Mouse (Mus musculus): ENCODE measurements around the gene Slc16a3. TPM values are rescaled to one million over a fixed set of nuclear protein-coding genes. Genes with fewer than 3 reads are reported as not detected.

Gene Slc16a3
- polyA plus RNA-seq, 2 experiments: 36.4 to 69.5 TPM

DNA sequence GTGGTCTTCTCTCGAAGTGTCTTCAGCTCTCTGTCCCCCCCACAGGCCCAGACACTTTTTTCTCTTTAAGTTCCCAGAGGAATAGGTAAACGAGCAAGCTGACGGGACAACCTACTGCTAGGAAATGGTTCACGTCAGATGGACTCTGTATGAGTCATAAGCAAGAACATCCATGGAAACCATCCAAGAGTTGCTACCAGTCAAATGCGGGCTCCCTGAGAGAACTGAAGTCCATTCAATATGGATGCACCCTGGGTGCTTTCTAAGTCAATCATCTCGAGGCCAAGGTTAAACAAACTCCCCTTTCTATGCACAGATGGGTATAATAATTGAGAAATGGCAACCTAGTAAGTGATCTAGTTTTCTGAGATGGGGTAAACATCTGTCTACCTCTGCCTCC, 25.0 kb downstream of the Slc16a3 start:
- peaks cover 95% of the 10 kb centered on the region for H3K36me3 ChIP-seq (ENCODE audit: control insufficient read depth, insufficient read depth, low read length)
- H3K4me2 ChIP-seq (replicated peaks; ENCODE audit: low read depth, low read length, severe bottlenecking): no peak overlapping the region
- no peak overlapping the region for H3K4me3 ChIP-seq (replicated peaks; ENCODE audit: low read length)
- no peak overlapping the region for H3K9ac ChIP-seq (ENCODE audit: low read depth, low read length, severe bottlenecking)
- ATAC-seq (ENCODE audit: low FRiP score, low read depth): no peak
- H3K9me3 ChIP-seq (ENCODE audit: control insufficient read depth, low read length): no peaks in the 10 kb centered on the region
- H3K27me3 ChIP-seq (ENCODE audit: control insufficient read depth, insufficient read depth, low read length): no peaks in the 10 kb centered on the region
- no peaks in the 10 kb centered on the region for H3K4me1 ChIP-seq (ENCODE audit: control insufficient read depth, insufficient read depth, low read length)
- no peak for TF ChIP-seq POLR2A (IDR thresholded peaks at IDR 0.05; ENCODE audit: borderline replicate concordance, extremely low read depth, insufficient read depth, insufficient read length)
- WGBS: 87% methylated on average over 6 of the region's 6 CpGs
- H3K27ac ChIP-seq (replicated peaks; ENCODE audit: low read depth, low read length): no peak overlapping the region
- DNase-seq (ENCODE audit: low spot score): no peak

GRCm38 (mm10) chr11:120979711-120980426, 31.6 kb downstream of the Slc16a3 start:
- no peaks in the 10 kb centered on the region for H3K4me1 ChIP-seq (ENCODE audit: control insufficient read depth, insufficient read depth, low read length)
- no peak for ATAC-seq (ENCODE audit: low FRiP score, low read depth)
- WGBS: 84% methylated on average over 8 of the region's 8 CpGs
- H3K36me3 ChIP-seq (ENCODE audit: control insufficient read depth, insufficient read depth, low read length): peaks cover 88% of the 10 kb centered on the region
- TF ChIP-seq POLR2A (IDR thresholded peaks at IDR 0.05; ENCODE audit: borderline replicate concordance, extremely low read depth, insufficient read depth, insufficient read length): no peak
- no peak overlapping the region for H3K27ac ChIP-seq (replicated peaks; ENCODE audit: low read depth, low read length)
- no peak for DNase-seq (ENCODE audit: low spot score)
- no peaks in the 10 kb centered on the region for H3K27me3 ChIP-seq (ENCODE audit: control insufficient read depth, insufficient read depth, low read length)
- H3K4me3 ChIP-seq (replicated peaks; ENCODE audit: low read length): no peak overlapping the region
- no peaks in the 10 kb centered on the region for H3K9me3 ChIP-seq (ENCODE audit: control insufficient read depth, low read length)
- H3K9ac ChIP-seq (ENCODE audit: low read depth, low read length, severe bottlenecking): no peak overlapping the region
- no peak overlapping the region for H3K4me2 ChIP-seq (replicated peaks; ENCODE audit: low read depth, low read length, severe bottlenecking)

DNA sequence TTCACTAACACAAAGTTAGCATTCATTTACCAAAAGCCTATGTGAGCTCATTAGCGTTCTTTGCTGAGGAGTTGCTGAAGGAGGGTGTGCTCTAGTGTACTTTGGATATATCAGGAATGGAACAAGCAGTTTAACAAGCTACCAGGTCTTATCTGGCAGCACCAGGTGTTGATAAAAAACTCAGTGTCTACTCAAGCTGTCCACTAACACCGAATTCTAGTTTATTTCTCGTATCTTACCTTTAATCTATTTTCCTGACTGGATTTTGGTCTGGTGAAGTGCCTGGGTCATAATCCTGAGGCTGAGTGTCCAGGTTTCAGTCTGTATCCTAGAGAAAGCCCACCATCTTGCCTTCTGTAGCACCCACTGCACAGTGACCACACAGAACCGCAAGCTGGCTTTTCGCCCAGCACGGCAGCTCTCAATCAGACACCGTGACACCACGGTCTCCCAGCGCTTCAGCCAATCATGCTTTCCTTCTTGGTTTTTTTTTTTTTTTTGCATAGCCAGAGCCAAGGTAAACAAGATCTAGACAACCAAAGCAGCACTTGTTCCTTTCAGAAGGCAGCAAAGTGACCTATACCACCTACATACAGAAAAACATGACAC, 32.3 kb downstream of the Slc16a3 start:
- peaks cover 87% of the 10 kb centered on the region for H3K36me3 ChIP-seq (ENCODE audit: control insufficient read depth, insufficient read depth, low read length)
- no peak for ATAC-seq (ENCODE audit: low FRiP score, low read depth)

DNA sequence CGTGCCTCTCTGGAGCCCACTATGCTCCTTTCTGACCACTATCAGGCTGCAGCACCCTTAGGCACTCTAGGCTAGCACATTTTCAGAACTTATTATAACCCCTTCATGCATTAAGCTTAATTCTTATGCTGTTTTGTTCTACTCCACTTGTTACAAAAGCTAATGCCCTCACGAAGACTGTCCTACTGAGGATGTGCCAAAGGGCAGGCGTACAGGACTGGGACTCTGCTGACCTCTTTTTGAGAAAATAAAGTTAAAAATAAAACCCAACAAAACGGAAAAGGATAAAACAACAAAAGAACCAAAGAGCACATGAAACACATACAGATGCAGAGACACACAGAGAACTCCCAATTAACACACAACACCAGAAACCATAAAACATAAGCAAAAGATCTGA, 33.4 kb downstream of the Slc16a3 start:
- DNase-seq (ENCODE audit: low spot score) (no peak), ATAC-seq (ENCODE audit: low FRiP score, low read depth) (no peak)
- Histone ChIP-seq H3K4me1 (ENCODE audit: control insufficient read depth, insufficient read depth, low read length) (no peaks in the 10 kb centered on the region), H3K27me3 (ENCODE audit: control insufficient read depth, insufficient read depth, low read length) (no peaks in the 10 kb centered on the region), H3K9me3 (ENCODE audit: control insufficient read depth, low read length) (no peaks in the 10 kb centered on the region), H3K4me3 (replicated peaks; ENCODE audit: low read length) (no peak overlapping the region), H3K27ac (replicated peaks; ENCODE audit: low read depth, low read length) (no peak overlapping the region), H3K4me2 (replicated peaks; ENCODE audit: low read depth, low read length, severe bottlenecking) (no peak overlapping the region), H3K36me3 (ENCODE audit: control insufficient read depth, insufficient read depth, low read length) (peaks cover 89% of the 10 kb centered on the region), H3K9ac (ENCODE audit: low read depth, low read length, severe bottlenecking) (no peak overlapping the region)
- WGBS: 92% methylated on average over 4 of the region's 4 CpGs
- TF ChIP-seq POLR2A (IDR thresholded peaks at IDR 0.05; ENCODE audit: borderline replicate concordance, extremely low read depth, insufficient read depth, insufficient read length): no peak

More for the DNA sequence above, 32.3 kb downstream of the Slc16a3 start:
- 86% methylated on average over 9 of the region's 9 CpGs for WGBS
- DNase-seq (ENCODE audit: low spot score): no peak
- Histone ChIP-seq H3K4me3 (replicated peaks; ENCODE audit: low read length) (no peak overlapping the region), H3K9ac (ENCODE audit: low read depth, low read length, severe bottlenecking) (no peak overlapping the region), H3K9me3 (ENCODE audit: control insufficient read depth, low read length) (no peaks in the 10 kb centered on the region), H3K27ac (replicated peaks; ENCODE audit: low read depth, low read length) (no peak overlapping the region), H3K4me1 (ENCODE audit: control insufficient read depth, insufficient read depth, low read length) (no peaks in the 10 kb centered on the region), H3K27me3 (ENCODE audit: control insufficient read depth, insufficient read depth, low read length) (no peaks in the 10 kb centered on the region), H3K4me2 (replicated peaks; ENCODE audit: low read depth, low read length, severe bottlenecking) (no peak overlapping the region)
- no peak for TF ChIP-seq POLR2A (IDR thresholded peaks at IDR 0.05; ENCODE audit: borderline replicate concordance, extremely low read depth, insufficient read depth, insufficient read length)

DNA sequence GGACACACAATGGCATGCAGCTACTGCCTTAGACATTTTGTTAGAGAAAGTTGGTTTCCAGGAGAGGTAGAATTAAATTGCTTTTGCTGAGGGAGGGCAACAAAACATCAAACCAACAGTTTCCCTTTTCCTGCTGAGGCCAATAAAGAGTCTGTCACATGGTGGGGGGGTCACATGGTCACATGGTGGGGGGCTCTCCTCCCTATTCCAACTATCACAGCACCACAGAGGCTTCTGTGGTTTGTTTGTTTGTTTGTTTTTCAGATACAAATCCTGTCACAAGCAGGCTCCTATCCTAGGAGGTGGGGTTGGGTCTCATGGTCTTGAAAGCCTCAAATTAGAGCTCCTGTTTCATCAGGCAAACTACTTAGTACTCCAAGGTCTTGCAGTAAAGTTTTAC, 34.2 kb downstream of the Slc16a3 start:
- ATAC-seq (ENCODE audit: low FRiP score, low read depth) (no peak), DNase-seq (ENCODE audit: low spot score) (no peak)
- H3K4me2 ChIP-seq (replicated peaks; ENCODE audit: low read depth, low read length, severe bottlenecking): no peak overlapping the region
- H3K9ac ChIP-seq (ENCODE audit: low read depth, low read length, severe bottlenecking): no peak overlapping the region
- no peaks in the 10 kb centered on the region for H3K4me1 ChIP-seq (ENCODE audit: control insufficient read depth, insufficient read depth, low read length)
- no peak overlapping the region for H3K4me3 ChIP-seq (replicated peaks; ENCODE audit: low read length)
- no peaks in the 10 kb centered on the region for H3K27me3 ChIP-seq (ENCODE audit: control insufficient read depth, insufficient read depth, low read length)
- peaks cover 85% of the 10 kb centered on the region for H3K36me3 ChIP-seq (ENCODE audit: control insufficient read depth, insufficient read depth, low read length)
- H3K27ac ChIP-seq (replicated peaks; ENCODE audit: low read depth, low read length): no peak overlapping the region
- H3K9me3 ChIP-seq (ENCODE audit: control insufficient read depth, low read length): no peaks in the 10 kb centered on the region
- TF ChIP-seq POLR2A (IDR thresholded peaks at IDR 0.05; ENCODE audit: borderline replicate concordance, extremely low read depth, insufficient read depth, insufficient read length): no peak
